Mouse (Mus musculus) brown adipose tissue, adult 24 weeks (tissue): ENCODE data around the gene Pbld2. TPM values are rescaled to one million over a fixed set of nuclear protein-coding genes. Genes with fewer than 3 reads are reported as not detected.

Experiments
- polyA plus RNA-seq: library from polyadenylated mRNA; stranded (reverse); fragments of >200 nt; gene quantifications from 2 replicates; pipeline ENCODE4 v1.2.4, GENCODE M21; 2012; ENCODE audit not compliant: missing spikeins, insufficient read depth, insufficient read length

The Pbld2 gene
- polyA plus RNA-seq, 1 experiment = 1.9 TPM

Other genes with a start within 250 kb of the Pbld2 start
- 17.6 and 36.2 TPM in 2 replicates for gene Ccar1, start 232.0 kb upstream of the Pbld2 start, polyA plus RNA-seq
- gene Tet1, start 115.3 kb upstream of the Pbld2 start, polyA plus RNA-seq = 0.12 and 0.50 TPM in 2 replicates
- 38.1 and 43.0 TPM in 2 replicates for gene Slc25a16, start 103.7 kb upstream of the Pbld2 start, polyA plus RNA-seq
- gene Dna2, start 77.3 kb upstream of the Pbld2 start, polyA plus RNA-seq = 0.28 and 0.88 TPM in 2 replicates
- gene Rufy2, start 44.1 kb upstream of the Pbld2 start, polyA plus RNA-seq = 4.2 and 7.5 TPM in 2 replicates
- gene Hnrnph3, start 98 bp upstream of the Pbld2 start, polyA plus RNA-seq = 30.0 and 45.4 TPM in 2 replicates
- gene Pbld1, start 35.8 kb downstream of the Pbld2 start, polyA plus RNA-seq = 5.3 TPM in 2 replicates
- not detected in 2 replicates for gene Atoh7, start 75.3 kb downstream of the Pbld2 start, polyA plus RNA-seq
- 1.5 and 2.5 TPM in 2 replicates for gene Mypn, start 179.6 kb downstream of the Pbld2 start, polyA plus RNA-seq
- gene Herc4, start 219.5 kb downstream of the Pbld2 start, polyA plus RNA-seq = 24.5 and 30.8 TPM in 2 replicates